Mouse (Mus musculus) kidney, adult 2 months (tissue): ENCODE data around the gene Acer3.

Experiments used
- CTCF ChIP-seq: fragments of 200-500 bp; conservative IDR thresholded peaks from 2 replicates; pipeline ENCODE4 v1.5.1; 2011; ENCODE audit warnings: low read depth, mild to moderate bottlenecking, control low read depth, low read length, moderate library complexity, mixed read lengths; ENCODE audit not compliant: insufficient read depth, insufficient read length
- POLR2A ChIP-seq: fragments of 200-500 bp; IDR thresholded peaks from one replicate; pipeline ENCODE4 v1.6.1; 2011; ENCODE audit warnings: low read depth, low read length, control low read depth

DNA sequence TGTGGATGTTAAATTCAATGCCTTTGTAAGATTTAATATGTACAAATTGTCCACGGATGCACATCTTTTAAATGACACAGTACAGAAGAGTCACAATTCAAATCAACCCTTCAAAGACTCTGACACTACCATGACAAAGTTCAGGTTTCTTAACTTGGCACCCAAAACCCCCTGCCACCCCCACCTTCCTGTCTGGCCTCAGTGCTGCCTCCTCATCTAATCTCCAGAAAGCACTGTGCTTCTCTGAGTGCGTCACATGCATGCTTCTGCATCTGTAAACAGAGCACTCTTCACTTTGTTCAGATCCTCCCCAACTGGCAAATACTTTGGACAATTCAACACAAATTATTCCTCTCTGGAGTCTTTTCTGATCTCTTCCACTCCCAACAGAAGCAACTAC lies 68.5 kb downstream of the Acer3 start:
- TF ChIP-seq CTCF = no peak
- no peak for TF ChIP-seq POLR2A
